Mouse (Mus musculus) thymus, postnatal 4 days (tissue): ENCODE data around the gene Aspg.
A peak's percentile ranks its signal among the peaks of the same experiment; 100 is the strongest.

Experiments used
- DNase-seq: peaks from one replicate; pipeline ENCODE4 v3.0.0; 2021

The Aspg gene

GRCm38 (mm10) chr12:112117006-112117405, 10.5 kb downstream of the Aspg start:
- DNase-seq = no peak

GRCm38 (mm10) chr12:112117649-112118048, 11.2 kb downstream of the Aspg start:
- DNase-seq = no peak

- no peak for DNase-seq
Measured at GRCm38 (mm10) chr12:112121188-112121587, 14.7 kb downstream of the Aspg start.

GRCm38 (mm10) chr12:112125903-112126302, 19.4 kb downstream of the Aspg start:
- DNase-seq = no peak

- DNase-seq = peak; percentile 40
Measured at GRCm38 (mm10) chr12:112126931-112127635, 20.6 kb downstream of the Aspg start.

GRCm38 (mm10) chr12:112128526-112128925, 22.0 kb downstream of the Aspg start:
- no peak for DNase-seq

GRCm38 (mm10) chr12:112129300-112129856, 22.9 kb downstream of the Aspg start:
- no peak for DNase-seq

GRCm38 (mm10) chr12:112130161-112130860, 23.8 kb downstream of the Aspg start:
- DNase-seq = peak; percentile 63

GRCm38 (mm10) chr12:112130957-112131356, 24.5 kb downstream of the Aspg start:
- no peak for DNase-seq

- DNase-seq = peak; percentile 63
Measured at GRCm38 (mm10) chr12:112140231-112140630, 33.8 kb downstream of the Aspg start.

- no peak for DNase-seq
Measured at GRCm38 (mm10) chr12:112140745-112141144, 34.3 kb downstream of the Aspg start.

- peak; percentile 69 for DNase-seq
Measured at GRCm38 (mm10) chr12:112141300-112141699, 34.8 kb downstream of the Aspg start.

GRCm38 (mm10) chr12:112143116-112143832, 36.8 kb downstream of the Aspg start:
- DNase-seq = no peak

GRCm38 (mm10) chr12:112143833-112144201, 37.3 kb downstream of the Aspg start:
- DNase-seq = peak; percentile 39

GRCm38 (mm10) chr12:112144377-112145115, 38.1 kb downstream of the Aspg start:
- no peak for DNase-seq

GRCm38 (mm10) chr12:112145211-112145874, 38.9 kb downstream of the Aspg start:
- DNase-seq = peak; percentile 88

- peak; percentile 70 for DNase-seq
Measured at GRCm38 (mm10) chr12:112145875-112146651, 39.6 kb downstream of the Aspg start, which contains the start of gene Kif26a. Gene Kif26a, plus strand, starts transcription at chr12:112146208.

GRCm38 (mm10) chr12:112147365-112147764, 40.9 kb downstream of the Aspg start:
- no peak for DNase-seq

GRCm38 (mm10) chr12:112150011-112150410, 43.5 kb downstream of the Aspg start:
- no peak for DNase-seq

- no peak for DNase-seq
Measured at GRCm38 (mm10) chr12:112151244-112151979, 44.9 kb downstream of the Aspg start.

GRCm38 (mm10) chr12:112151980-112152362, 45.5 kb downstream of the Aspg start:
- DNase-seq = no peak
